Mouse (Mus musculus): ENCODE measurements around the gene Tnfrsf22.
"Not testable (repeated sequence)": the region's sequence is repeated elsewhere in the genome, so short reads cannot be mapped to it uniquely, and the experiment has no call there.

DNA sequence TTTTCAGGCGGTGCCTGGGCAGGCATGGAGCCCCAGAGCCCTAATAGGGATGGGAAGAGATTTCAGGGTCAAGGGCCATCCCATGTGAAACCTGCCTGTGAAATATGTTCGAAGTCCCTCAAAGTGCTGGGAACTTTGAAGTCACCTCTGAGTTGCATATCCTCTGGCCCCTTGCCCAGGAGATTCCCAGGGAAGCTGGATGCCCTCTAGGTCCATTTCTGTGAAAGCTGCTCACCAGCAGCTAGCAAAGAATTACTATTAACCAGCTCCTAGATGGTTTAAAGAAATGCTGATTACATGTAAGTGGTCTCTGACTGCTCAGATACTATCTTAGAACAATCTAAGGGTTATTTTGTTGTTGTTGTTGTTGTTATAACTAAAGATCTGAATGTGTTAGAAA, 35.1 kb upstream of the Tnfrsf22 start:
- TF ChIP-seq CTCF (conservative IDR thresholded peaks at IDR 0.05; ENCODE audit: low read length); POU5F1 (IDR thresholded peaks at IDR 0.05; ENCODE audit: borderline replicate concordance, low read length); NANOG (IDR thresholded peaks at IDR 0.05; ENCODE audit: borderline replicate concordance, low read length): not testable (repeated sequence)

Measured in E14TG2a.4 (cell line).